Mouse (Mus musculus) kidney, adult 2 months (tissue): ENCODE results near the gene Fam120c. TPM values are rescaled to one million over a fixed set of nuclear protein-coding genes. Genes with fewer than 3 reads are reported as not detected.

Experiments
- DNase-seq: peaks from one replicate; pipeline ENCODE4 v3.0.0; 2021
- H3K27ac ChIP-seq: fragments of 200-500 bp; 2 replicates; pipeline ENCODE4 v1.5.1; 2012; ENCODE audit warnings: low read depth, low read length, control low read depth, inconsistent platforms; ENCODE audit not compliant: insufficient read depth
- H3K27me3 ChIP-seq: fragments of 200-500 bp; replicated peaks from 2 replicates; pipeline ENCODE4 v1.6.1; 2012; ENCODE audit warnings: mild to moderate bottlenecking, moderate library complexity, low read length, inconsistent platforms; ENCODE audit not compliant: control insufficient read depth, insufficient read depth
- H3K36me3 ChIP-seq: fragments of 200-500 bp; 2 replicates; pipeline ENCODE4 v1.6.1; 2012; ENCODE audit warnings: mild to moderate bottlenecking, moderate library complexity, low read length, inconsistent platforms; ENCODE audit not compliant: control insufficient read depth, insufficient read depth
- H3K4me1 ChIP-seq: fragments of 200-500 bp; 2 replicates; pipeline ENCODE4 v1.6.1; 2011; ENCODE audit warnings: low read length; ENCODE audit not compliant: control insufficient read depth, insufficient read depth
- H3K4me3 ChIP-seq: fragments of 200-500 bp; 2 replicates; pipeline ENCODE4 v1.5.1; 2011; ENCODE audit warnings: mild to moderate bottlenecking, low read depth, low read length, control low read depth; ENCODE audit not compliant: insufficient read depth
- CTCF ChIP-seq: fragments of 200-500 bp; conservative IDR thresholded peaks from 2 replicates; pipeline ENCODE4 v1.5.1; 2011; ENCODE audit warnings: low read depth, mild to moderate bottlenecking, control low read depth, low read length, moderate library complexity, mixed read lengths; ENCODE audit not compliant: insufficient read depth, insufficient read length
- POLR2A ChIP-seq: fragments of 200-500 bp; IDR thresholded peaks from one replicate; pipeline ENCODE4 v1.6.1; 2011; ENCODE audit warnings: low read depth, low read length, control low read depth
- WGBS: fragments of 180-500 bp; shearing (Covaris S2); methylation state at CpG from one replicate; pipeline ENCODE4 v1.1.7; 2018; 5-methylcytosine and 5-hydroxymethylcytosine counted together
- polyA plus RNA-seq: library from polyadenylated mRNA; depleted of rRNA; stranded (reverse); fragments of >200 nt; gene quantifications from 2 replicates; pipeline ENCODE4 v1.2.3, GENCODE M21; 2012; rRNA removed

The Fam120c gene
- polyA plus RNA-seq, 1 experiment: 3.1 TPM

GRCm38 (mm10) chrX:151520458-151521322 lies 176.7 kb downstream of the Fam120c start, which contains the start of gene Phf8:
Gene Phf8 (plus strand): TSS chrX:151520672.
- TF ChIP-seq POLR2A (peak; percentile 28), CTCF (0 out of 2 replicates have a peak, but pooled peaks have one; percentile 5)
- Histone ChIP-seq H3K27me3 (no peaks in the 10 kb centered on the region), H3K4me1 (peaks cover 3% of the 10 kb centered on the region; the same call in 1 of the 2 replicates), H3K36me3 (no peaks in the 10 kb centered on the region), H3K4me3 (peak within 1 kb of the TSS; percentile 71), H3K27ac (peak within 1 kb of the TSS; percentile 89)
- peak; percentile 97 for DNase-seq
- WGBS: under 1% methylated on average over 66 of the region's 68 CpGs

Other genes with a start within 250 kb of the Fam120c start
- gene Tsr2, start 247.6 kb upstream of the Fam120c start, polyA plus RNA-seq: 8.3 and 9.6 TPM in 2 replicates
- gene Wnk3, start 146.1 kb upstream of the Fam120c start, polyA plus RNA-seq: 0.14 and 0.30 TPM in 2 replicates
- 8.7 and 9.3 TPM in 2 replicates for gene Phf8, start 176.5 kb downstream of the Fam120c start, polyA plus RNA-seq